Mouse (Mus musculus): ENCODE results near the gene Hipk2. TPM values are rescaled to one million over a fixed set of nuclear protein-coding genes. Genes with fewer than 3 reads are reported as not detected.
"Not testable (repeated sequence)": the region's sequence is repeated elsewhere in the genome, so short reads cannot be mapped to it uniquely, and the experiment has no call there.

Hipk2 gene
- polyA plus RNA-seq, 1 experiment from 2014 or later = 16.0 TPM

GRCm38 (mm10) chr6:38677629-38678028 is 198.3 kb downstream of the Hipk2 start:
- H3K36me3 ChIP-seq (ENCODE audit: control insufficient read depth, insufficient read depth, low read length) = no peaks in the 10 kb centered on the region
- H3K4me1 ChIP-seq (ENCODE audit: control insufficient read depth, insufficient read depth, low read length) = no peaks in the 10 kb centered on the region
- H3K27me3 ChIP-seq (replicated peaks; ENCODE audit: control insufficient read depth, insufficient read depth, low read length) = no peaks in the 10 kb centered on the region
- WGBS = 79% methylated on average over 9 of the region's 9 CpGs
- no peaks in the 10 kb centered on the region for H3K9me3 ChIP-seq (replicated peaks; ENCODE audit: control insufficient read depth, low read length)
- H3K4me3 ChIP-seq (ENCODE audit: low read depth, low read length) = no peak overlapping the region
- no peak overlapping the region for H3K9ac ChIP-seq (ENCODE audit: low read length)
- no peak overlapping the region for H3K4me2 ChIP-seq (ENCODE audit: low read length)
- ATAC-seq (no peak), DNase-seq (ENCODE audit: low spot score) (no peak)
- H3K27ac ChIP-seq (ENCODE audit: low read depth, low read length) = no peak overlapping the region

- H3K4me2 ChIP-seq (ENCODE audit: low read length) = no peak overlapping the region
- H3K27me3 ChIP-seq (replicated peaks; ENCODE audit: control insufficient read depth, insufficient read depth, low read length) = no peaks in the 10 kb centered on the region
- H3K9ac ChIP-seq (ENCODE audit: low read length) = no peak overlapping the region
- ATAC-seq (no peak), DNase-seq (ENCODE audit: low spot score) (no peak)
- no peaks in the 10 kb centered on the region for H3K9me3 ChIP-seq (replicated peaks; ENCODE audit: control insufficient read depth, low read length)
- H3K36me3 ChIP-seq (ENCODE audit: control insufficient read depth, insufficient read depth, low read length) = no peaks in the 10 kb centered on the region
- no peak overlapping the region for H3K4me3 ChIP-seq (ENCODE audit: low read depth, low read length)
- H3K4me1 ChIP-seq (ENCODE audit: control insufficient read depth, insufficient read depth, low read length) = no peaks in the 10 kb centered on the region
- no peak overlapping the region for H3K27ac ChIP-seq (ENCODE audit: low read depth, low read length)
- 83% methylated on average over 14 of the region's 14 CpGs for WGBS
Measured at GRCm38 (mm10) chr6:38676723-38677122, 199.2 kb downstream of the Hipk2 start.

GRCm38 (mm10) chr6:38676217-38676616 is 199.7 kb downstream of the Hipk2 start:
- ATAC-seq (no peak), DNase-seq (ENCODE audit: low spot score) (no peak)
- H3K9me3 ChIP-seq (replicated peaks; ENCODE audit: control insufficient read depth, low read length) = no peaks in the 10 kb centered on the region
- no peak overlapping the region for H3K4me2 ChIP-seq (ENCODE audit: low read length)
- H3K36me3 ChIP-seq (ENCODE audit: control insufficient read depth, insufficient read depth, low read length) = no peaks in the 10 kb centered on the region
- H3K27me3 ChIP-seq (replicated peaks; ENCODE audit: control insufficient read depth, insufficient read depth, low read length) = no peaks in the 10 kb centered on the region
- H3K27ac ChIP-seq (ENCODE audit: low read depth, low read length) = no peak overlapping the region
- no peaks in the 10 kb centered on the region for H3K4me1 ChIP-seq (ENCODE audit: control insufficient read depth, insufficient read depth, low read length)
- no peak overlapping the region for H3K4me3 ChIP-seq (ENCODE audit: low read depth, low read length)
- 84% methylated on average over 6 of the region's 6 CpGs for WGBS
- no peak overlapping the region for H3K9ac ChIP-seq (ENCODE audit: low read length)

GRCm38 (mm10) chr6:38672011-38672410 is 204.0 kb downstream of the Hipk2 start:
- H3K4me2 ChIP-seq (ENCODE audit: low read length) = no peak overlapping the region
- H3K27me3 ChIP-seq (replicated peaks; ENCODE audit: control insufficient read depth, insufficient read depth, low read length) = no peaks in the 10 kb centered on the region
- ATAC-seq = no peak
- H3K4me3 ChIP-seq (ENCODE audit: low read depth, low read length) = no peak overlapping the region
- no peaks in the 10 kb centered on the region for H3K9me3 ChIP-seq (replicated peaks; ENCODE audit: control insufficient read depth, low read length)
- no peak overlapping the region for H3K9ac ChIP-seq (ENCODE audit: low read length)
- no peaks in the 10 kb centered on the region for H3K36me3 ChIP-seq (ENCODE audit: control insufficient read depth, insufficient read depth, low read length)
- H3K27ac ChIP-seq (ENCODE audit: low read depth, low read length) = no peak overlapping the region
- WGBS = 95% methylated on average over 3 of the region's 3 CpGs
- H3K4me1 ChIP-seq (ENCODE audit: control insufficient read depth, insufficient read depth, low read length) = no peaks in the 10 kb centered on the region
- no peak for DNase-seq (ENCODE audit: low spot score)

- Histone ChIP-seq H3K4me2 (ENCODE audit: low read length) (no peak overlapping the region), H3K27me3 (replicated peaks; ENCODE audit: control insufficient read depth, insufficient read depth, low read length) (no peaks in the 10 kb centered on the region), H3K4me1 (ENCODE audit: control insufficient read depth, insufficient read depth, low read length) (no peaks in the 10 kb centered on the region), H3K9ac (ENCODE audit: low read length) (no peak overlapping the region), H3K36me3 (ENCODE audit: control insufficient read depth, insufficient read depth, low read length) (no peaks in the 10 kb centered on the region), H3K27ac (ENCODE audit: low read depth, low read length) (no peak overlapping the region), H3K9me3 (replicated peaks; ENCODE audit: control insufficient read depth, low read length) (no peaks in the 10 kb centered on the region), H3K4me3 (ENCODE audit: low read depth, low read length) (no peak overlapping the region)
- ATAC-seq (no peak), DNase-seq (ENCODE audit: low spot score) (no peak)
- WGBS = 79% methylated on average over 7 of the region's 7 CpGs
Measured at GRCm38 (mm10) chr6:38671270-38671669, 204.7 kb downstream of the Hipk2 start.

GRCm38 (mm10) chr6:38670488-38670887 is 205.5 kb downstream of the Hipk2 start:
- H3K4me3 ChIP-seq (ENCODE audit: low read depth, low read length); H3K9ac ChIP-seq (ENCODE audit: low read length); ATAC-seq; H3K27me3 ChIP-seq (replicated peaks; ENCODE audit: control insufficient read depth, insufficient read depth, low read length); H3K27ac ChIP-seq (ENCODE audit: low read depth, low read length); H3K9me3 ChIP-seq (replicated peaks; ENCODE audit: control insufficient read depth, low read length); DNase-seq (ENCODE audit: low spot score); H3K4me1 ChIP-seq (ENCODE audit: control insufficient read depth, insufficient read depth, low read length); H3K36me3 ChIP-seq (ENCODE audit: control insufficient read depth, insufficient read depth, low read length); H3K4me2 ChIP-seq (ENCODE audit: low read length): not testable (repeated sequence)
- 83% methylated on average over 1 of the region's 1 CpGs for WGBS

GRCm38 (mm10) chr6:38669580-38669979 is 206.4 kb downstream of the Hipk2 start:
- ATAC-seq (no peak), DNase-seq (ENCODE audit: low spot score) (no peak)
- H3K27ac ChIP-seq (ENCODE audit: low read depth, low read length) = no peak overlapping the region
- no peaks in the 10 kb centered on the region for H3K27me3 ChIP-seq (replicated peaks; ENCODE audit: control insufficient read depth, insufficient read depth, low read length)
- WGBS = 68% methylated on average over 6 of the region's 6 CpGs
- no peaks in the 10 kb centered on the region for H3K4me1 ChIP-seq (ENCODE audit: control insufficient read depth, insufficient read depth, low read length)
- H3K9ac ChIP-seq (ENCODE audit: low read length) = no peak overlapping the region
- H3K9me3 ChIP-seq (replicated peaks; ENCODE audit: control insufficient read depth, low read length) = no peaks in the 10 kb centered on the region
- H3K4me2 ChIP-seq (ENCODE audit: low read length) = no peak overlapping the region
- H3K36me3 ChIP-seq (ENCODE audit: control insufficient read depth, insufficient read depth, low read length) = no peaks in the 10 kb centered on the region
- H3K4me3 ChIP-seq (ENCODE audit: low read depth, low read length) = no peak overlapping the region

- Histone ChIP-seq H3K4me1 (ENCODE audit: control insufficient read depth, insufficient read depth, low read length) (no peaks in the 10 kb centered on the region), H3K4me3 (ENCODE audit: low read depth, low read length) (peak within 1 kb of the TSS; percentile 51), H3K9me3 (replicated peaks; ENCODE audit: control insufficient read depth, low read length) (no peaks in the 10 kb centered on the region), H3K9ac (ENCODE audit: low read length) (peak within 1 kb of the TSS; percentile 74), H3K4me2 (ENCODE audit: low read length) (peak within 1 kb of the TSS; percentile 83), H3K36me3 (ENCODE audit: control insufficient read depth, insufficient read depth, low read length) (no peaks in the 10 kb centered on the region), H3K27ac (ENCODE audit: low read depth, low read length) (0 out of 2 replicates have a peak within 1 kb of the TSS, but pooled peaks have one; percentile 16), H3K27me3 (replicated peaks; ENCODE audit: control insufficient read depth, insufficient read depth, low read length) (0 out of 2 replicates have a peak, but pooled peaks cover 9% of the 10 kb centered on the region)
- WGBS = under 1% methylated on average over 65 of the region's 84 CpGs
- DNase-seq (ENCODE audit: low spot score) (peak; percentile 63), ATAC-seq (peak; percentile 88)
Measured at GRCm38 (mm10) chr6:38662714-38663615, 213.0 kb downstream of the Hipk2 start, which contains the start of gene Clec2l. TSS of gene Clec2l (plus strand) at chr6:38663069.

- no peak for ATAC-seq
- H3K4me3 ChIP-seq (ENCODE audit: low read depth, low read length) = no peak overlapping the region
- DNase-seq (ENCODE audit: low spot score) = no peak
- H3K36me3 ChIP-seq (ENCODE audit: control insufficient read depth, insufficient read depth, low read length) = no peaks in the 10 kb centered on the region
- no peak overlapping the region for H3K4me2 ChIP-seq (ENCODE audit: low read length)
- no peak overlapping the region for H3K27ac ChIP-seq (ENCODE audit: low read depth, low read length)
- WGBS = 35% methylated on average over 4 of the region's 4 CpGs
- H3K4me1 ChIP-seq (ENCODE audit: control insufficient read depth, insufficient read depth, low read length) = no peaks in the 10 kb centered on the region
- no peaks in the 10 kb centered on the region for H3K9me3 ChIP-seq (replicated peaks; ENCODE audit: control insufficient read depth, low read length)
- no peak overlapping the region for H3K9ac ChIP-seq (ENCODE audit: low read length)
- H3K27me3 ChIP-seq (replicated peaks; ENCODE audit: control insufficient read depth, insufficient read depth, low read length) = 0 out of 2 replicates have a peak, but pooled peaks cover 9% of the 10 kb centered on the region
Measured at GRCm38 (mm10) chr6:38661626-38662025, 214.3 kb downstream of the Hipk2 start.

All from forebrain, embryonic 14.5 days (tissue).